Mouse (Mus musculus): ENCODE measurements at regions not wholly inside any gene's neighbourhood (a gene's known extent, or its start where the extent isn't known, plus 50 kb on each side); places are given as distances from the start of the nearest gene placed in this dataset.
A peak's percentile ranks its signal among the peaks of the same experiment; 100 is the strongest.
"Not testable (repeated sequence)": the region's sequence is repeated elsewhere in the genome, so short reads cannot be mapped to it uniquely, and the experiment has no call there.

- no peak for DNase-seq (ENCODE audit: low spot score in 2 of 2)
These were observed 170.5 kb downstream of the Pdzph1 start for GRCm38 (mm10) chr17:58820588-58821195.

GRCm38 (mm10) chr17:58819339-58819738 is 171.8 kb downstream of the Pdzph1 start:
- DNase-seq (ENCODE audit: low spot score in 2 of 2), result no peak

- not testable (repeated sequence) for DNase-seq (ENCODE audit: low spot score in 2 of 2)
These were observed 215.7 kb downstream of the Pdzph1 start for GRCm38 (mm10) chr17:58775451-58775850.

- no peak for DNase-seq (ENCODE audit: low spot score in 2 of 2)
These were observed 217.6 kb downstream of the Pdzph1 start for GRCm38 (mm10) chr17:58773595-58773994.

- peak; percentile 27 to 55 for DNase-seq (ENCODE audit: low spot score in 2 of 2)
These were observed 226.0 kb downstream of the Pdzph1 start for GRCm38 (mm10) chr17:58765141-58765540.

- DNase-seq (ENCODE audit: low spot score in 2 of 2), result no peak
These were observed 242.2 kb downstream of the Pdzph1 start for GRCm38 (mm10) chr17:58749000-58749399.

- DNase-seq (ENCODE audit: low spot score in 2 of 2), result no peak
These were observed 242.9 kb downstream of the Pdzph1 start for GRCm38 (mm10) chr17:58748264-58748663.

GRCm38 (mm10) chr17:58710748-58711478 is 280.3 kb downstream of the Pdzph1 start:
- no peak for DNase-seq (ENCODE audit: low spot score in 2 of 2)

GRCm38 (mm10) chr17:58690211-58690610 is 301.0 kb downstream of the Pdzph1 start:
- DNase-seq (ENCODE audit: low spot score in 2 of 2), result no peak

- DNase-seq (ENCODE audit: low spot score in 2 of 2), result no peak
These were observed 318.9 kb downstream of the Pdzph1 start for GRCm38 (mm10) chr17:58672291-58672690.

GRCm38 (mm10) chr17:58668036-58668435 is 323.1 kb downstream of the Pdzph1 start:
- peak in 1 of 2 experiments; percentile 15 for DNase-seq (ENCODE audit: low spot score in 2 of 2)

- no peak for DNase-seq (ENCODE audit: low spot score in 2 of 2)
These were observed 347.4 kb downstream of the Pdzph1 start for GRCm38 (mm10) chr17:58643793-58644192.

GRCm38 (mm10) chr17:58642273-58642672 is 348.9 kb downstream of the Pdzph1 start:
- no peak for DNase-seq (ENCODE audit: low spot score in 2 of 2)

- DNase-seq (ENCODE audit: low spot score in 2 of 2), result no peak
These were observed 392.3 kb downstream of the Pdzph1 start for GRCm38 (mm10) chr17:58598911-58599310.

- DNase-seq (ENCODE audit: low spot score in 2 of 2), result no peak
These were observed 394.5 kb downstream of the Pdzph1 start for GRCm38 (mm10) chr17:58596661-58597060.

- no peak for DNase-seq (ENCODE audit: low spot score in 2 of 2)
These were observed 403.2 kb downstream of the Pdzph1 start for GRCm38 (mm10) chr17:58587946-58588345.

GRCm38 (mm10) chr17:58572885-58573284 is 418.3 kb downstream of the Pdzph1 start:
- no peak for DNase-seq (ENCODE audit: low spot score in 2 of 2)

Data from adrenal gland, adult 18-20 months (tissue).